Mouse (Mus musculus) midbrain, embryonic 12.5 days (tissue): ENCODE measurements around the gene Cntrl. TPM values are rescaled to one million over a fixed set of nuclear protein-coding genes. Genes with fewer than 3 reads are reported as not detected.

Experiments used
- ATAC-seq: fragments of 200-750 bp; cut with Nextera tagmentation; 2 replicates; pipeline ENCODE4 v1.8.0; 2017; ENCODE audit warnings: low read depth, moderate TSS enrichment, moderate library complexity; ENCODE audit not compliant: low FRiP score
- H3K27ac ChIP-seq: fragments of 300-500 bp; sonication (generic); replicated peaks from 2 replicates; pipeline ENCODE4 v1.5.1; 2016; ENCODE audit warnings: mild to moderate bottlenecking
- H3K27me3 ChIP-seq: fragments of 300-500 bp; sonication (generic); 2 replicates; pipeline ENCODE4 v1.6.1; 2016; ENCODE audit warnings: mild to moderate bottlenecking
- H3K36me3 ChIP-seq: fragments of 300-500 bp; sonication (generic); 2 replicates; pipeline ENCODE4 v1.6.1; 2016
- H3K4me1 ChIP-seq: fragments of 300-500 bp; sonication (generic); 2 replicates; pipeline ENCODE4 v1.6.1; 2016
- H3K4me2 ChIP-seq: fragments of 300-500 bp; sonication (generic); replicated peaks from 2 replicates; pipeline ENCODE4 v1.6.1; 2016; ENCODE audit warnings: mild to moderate bottlenecking, moderate library complexity
- H3K4me3 ChIP-seq: fragments of 300-500 bp; sonication (generic); 2 replicates; pipeline ENCODE4 v1.5.1; 2016; ENCODE audit warnings: mild to moderate bottlenecking
- H3K9ac ChIP-seq: fragments of 300-500 bp; sonication (generic); replicated peaks from 2 replicates; pipeline ENCODE4 v1.6.1; 2016; ENCODE audit warnings: mild to moderate bottlenecking, moderate library complexity
- H3K9me3 ChIP-seq: fragments of 300-500 bp; sonication (generic); 2 replicates; pipeline ENCODE4 v1.6.1; 2016; ENCODE audit warnings: mild to moderate bottlenecking
- whole genome bisulfite sequencing: fragments of 180-500 bp; shearing (Covaris S2); methylation state at CpG from one replicate; pipeline ENCODE4 v1.1.7; 2016; 5-methylcytosine and 5-hydroxymethylcytosine counted together
- polyA plus RNA-seq: library from polyadenylated mRNA; unstranded; fragments of >200 nt; fragmentation: Nextera tagmentation; extraction: Ambion mirVana; gene quantifications from 2 replicates; pipeline ENCODE4 v1.2.1, GENCODE M21; 2016

Cntrl gene
- polyA plus RNA-seq, 1 experiment from 2014 or later: 32.5 TPM

GRCm38 (mm10) chr2:35131991-35132661, 22.8 kb downstream of the Cntrl start:
- Histone ChIP-seq H3K9me3 (no peaks in the 10 kb centered on the region), H3K4me2 (peak overlapping the region; percentile 57), H3K4me3 (peak overlapping the region; percentile 48), H3K27me3 (no peaks in the 10 kb centered on the region), H3K36me3 (peaks cover 26% of the 10 kb centered on the region), H3K27ac (peak overlapping the region; percentile 50), H3K4me1 (peaks cover 12% of the 10 kb centered on the region), H3K9ac (peak overlapping the region; percentile 57)
- under 1% methylated on average over 21 of the region's 21 CpGs for WGBS
- peak; percentile 99 for ATAC-seq

- peak overlapping the region; percentile 57 for H3K4me2 ChIP-seq
- no peaks in the 10 kb centered on the region for H3K27me3 ChIP-seq
- WGBS: 9% methylated on average over 5 of the region's 5 CpGs
- H3K4me1 ChIP-seq: peaks cover 12% of the 10 kb centered on the region
- H3K4me3 ChIP-seq: peak overlapping the region; percentile 48
- peaks cover 31% of the 10 kb centered on the region for H3K36me3 ChIP-seq
- H3K9me3 ChIP-seq: no peaks in the 10 kb centered on the region
- peak overlapping the region; percentile 50 for H3K27ac ChIP-seq
- peak overlapping the region; percentile 57 for H3K9ac ChIP-seq
- ATAC-seq: peak; percentile 14; the same call in 1 of the 2 replicates
Measured at GRCm38 (mm10) chr2:35132662-35133055, 23.4 kb downstream of the Cntrl start.

GRCm38 (mm10) chr2:35133891-35134290, 24.6 kb downstream of the Cntrl start:
- Histone ChIP-seq H3K4me1 (peaks cover 12% of the 10 kb centered on the region), H3K36me3 (peaks cover 38% of the 10 kb centered on the region), H3K27ac (no peak overlapping the region), H3K27me3 (no peaks in the 10 kb centered on the region), H3K4me3 (no peak overlapping the region), H3K9me3 (no peaks in the 10 kb centered on the region), H3K9ac (no peak overlapping the region), H3K4me2 (no peak overlapping the region)
- ATAC-seq: no peak
- 85% methylated on average over 5 of the region's 5 CpGs for WGBS

- Histone ChIP-seq H3K4me1 (peaks cover 2% of the 10 kb centered on the region; the same call in 1 of the 2 replicates), H3K9me3 (no peaks in the 10 kb centered on the region), H3K36me3 (peaks cover 79% of the 10 kb centered on the region), H3K9ac (no peak overlapping the region), H3K4me3 (no peak overlapping the region), H3K4me2 (no peak overlapping the region), H3K27ac (no peak overlapping the region), H3K27me3 (no peaks in the 10 kb centered on the region)
- no peak for ATAC-seq
- 97% methylated on average over 1 of the region's 1 CpGs for WGBS
Measured at GRCm38 (mm10) chr2:35138576-35138975, 29.3 kb downstream of the Cntrl start.

- Histone ChIP-seq H3K27ac (no peak overlapping the region), H3K4me3 (no peak overlapping the region), H3K9me3 (no peaks in the 10 kb centered on the region), H3K4me2 (no peak overlapping the region), H3K36me3 (peaks cover 95% of the 10 kb centered on the region), H3K27me3 (no peaks in the 10 kb centered on the region), H3K4me1 (no peaks in the 10 kb centered on the region), H3K9ac (no peak overlapping the region)
- 95% methylated on average over 3 of the region's 3 CpGs for WGBS
- no peak for ATAC-seq
Measured at GRCm38 (mm10) chr2:35141673-35142072, 32.4 kb downstream of the Cntrl start.

GRCm38 (mm10) chr2:35148806-35149205, 39.5 kb downstream of the Cntrl start:
- ATAC-seq: no peak
- Histone ChIP-seq H3K4me1 (no peaks in the 10 kb centered on the region), H3K36me3 (peaks cover 98% of the 10 kb centered on the region), H3K9me3 (no peaks in the 10 kb centered on the region), H3K4me2 (no peak overlapping the region), H3K9ac (no peak overlapping the region), H3K4me3 (no peak overlapping the region), H3K27ac (no peak overlapping the region), H3K27me3 (no peaks in the 10 kb centered on the region)
- WGBS: 94% methylated on average over 10 of the region's 10 CpGs

GRCm38 (mm10) chr2:35151303-35151882, 42.1 kb downstream of the Cntrl start:
- no peak for ATAC-seq
- Histone ChIP-seq H3K9me3 (no peaks in the 10 kb centered on the region), H3K4me2 (no peak overlapping the region), H3K27ac (no peak overlapping the region), H3K4me3 (no peak overlapping the region), H3K4me1 (no peaks in the 10 kb centered on the region), H3K9ac (no peak overlapping the region), H3K27me3 (no peaks in the 10 kb centered on the region), H3K36me3 (peaks cover 97% of the 10 kb centered on the region)
- 96% methylated on average over 13 of the region's 13 CpGs for WGBS

GRCm38 (mm10) chr2:35153179-35153578, 43.9 kb downstream of the Cntrl start:
- ATAC-seq: no peak
- H3K4me2 ChIP-seq: no peak overlapping the region
- H3K4me1 ChIP-seq: no peaks in the 10 kb centered on the region
- H3K4me3 ChIP-seq: no peak overlapping the region
- WGBS: 89% methylated on average over 6 of the region's 6 CpGs
- H3K9ac ChIP-seq: no peak overlapping the region
- H3K27ac ChIP-seq: no peak overlapping the region
- no peaks in the 10 kb centered on the region for H3K9me3 ChIP-seq
- no peaks in the 10 kb centered on the region for H3K27me3 ChIP-seq
- peaks cover 95% of the 10 kb centered on the region for H3K36me3 ChIP-seq

GRCm38 (mm10) chr2:35153844-35154554, 44.7 kb downstream of the Cntrl start:
- Histone ChIP-seq H3K4me3 (no peak overlapping the region), H3K27ac (no peak overlapping the region), H3K27me3 (no peaks in the 10 kb centered on the region), H3K9ac (no peak overlapping the region), H3K9me3 (no peaks in the 10 kb centered on the region), H3K36me3 (peaks cover 95% of the 10 kb centered on the region), H3K4me1 (no peaks in the 10 kb centered on the region), H3K4me2 (no peak overlapping the region)
- no peak for ATAC-seq
- 88% methylated on average over 8 of the region's 8 CpGs for WGBS

GRCm38 (mm10) chr2:35156985-35157384, 47.7 kb downstream of the Cntrl start:
- 90% methylated on average over 2 of the region's 2 CpGs for WGBS
- Histone ChIP-seq H3K9me3 (no peaks in the 10 kb centered on the region), H3K4me3 (no peak overlapping the region), H3K4me1 (no peaks in the 10 kb centered on the region), H3K36me3 (peaks cover 84% of the 10 kb centered on the region), H3K27ac (no peak overlapping the region), H3K27me3 (no peaks in the 10 kb centered on the region), H3K9ac (no peak overlapping the region), H3K4me2 (no peak overlapping the region)
- ATAC-seq: no peak

GRCm38 (mm10) chr2:35157836-35158235, 48.5 kb downstream of the Cntrl start:
- H3K9ac ChIP-seq: no peak overlapping the region
- no peaks in the 10 kb centered on the region for H3K4me1 ChIP-seq
- H3K4me3 ChIP-seq: no peak overlapping the region
- peaks cover 83% of the 10 kb centered on the region for H3K36me3 ChIP-seq
- H3K27me3 ChIP-seq: no peaks in the 10 kb centered on the region
- H3K27ac ChIP-seq: no peak overlapping the region
- no peak overlapping the region for H3K4me2 ChIP-seq
- ATAC-seq: no peak
- H3K9me3 ChIP-seq: no peaks in the 10 kb centered on the region
- 87% methylated on average over 7 of the region's 7 CpGs for WGBS

GRCm38 (mm10) chr2:35158358-35158757, 49.1 kb downstream of the Cntrl start:
- H3K27me3 ChIP-seq: no peaks in the 10 kb centered on the region
- H3K4me2 ChIP-seq: no peak overlapping the region
- ATAC-seq: no peak
- H3K36me3 ChIP-seq: peaks cover 83% of the 10 kb centered on the region
- no peaks in the 10 kb centered on the region for H3K4me1 ChIP-seq
- 88% methylated on average over 3 of the region's 3 CpGs for WGBS
- H3K27ac ChIP-seq: no peak overlapping the region
- H3K4me3 ChIP-seq: no peak overlapping the region
- H3K9me3 ChIP-seq: no peaks in the 10 kb centered on the region
- no peak overlapping the region for H3K9ac ChIP-seq
